Mouse (Mus musculus): ENCODE results near the gene Ppp1r14a. TPM values are rescaled to one million over a fixed set of nuclear protein-coding genes. Genes with fewer than 3 reads are reported as not detected.

Ppp1r14a gene
- total RNA-seq, 2 experiments from 2014 or later: 3.8 to 4.5 TPM

GRCm38 (mm10) chr7:29319337-29320307 is 30.5 kb downstream of the Ppp1r14a start:
- DNase-seq: no peak
- peak overlapping the region; percentile 35; the same call in 1 of the 2 replicates for H3K27ac ChIP-seq
- H3K4me3 ChIP-seq: no peak overlapping the region
- TF ChIP-seq CTCF (IDR thresholded peaks at IDR 0.05): peak; percentile 19; the same call in 1 of the 2 replicates
- intact Hi-C loops (cut with DNase I): no loop called here

- no peak for TF ChIP-seq CTCF (IDR thresholded peaks at IDR 0.05)
- no peak overlapping the region for H3K4me3 ChIP-seq
- intact Hi-C loops (cut with DNase I): no loop called here
These were observed 38.0 kb downstream of the Ppp1r14a start for GRCm38 (mm10) chr7:29327087-29327486.

GRCm38 (mm10) chr7:29328984-29329383 is 39.9 kb downstream of the Ppp1r14a start:
- no peak overlapping the region for H3K4me3 ChIP-seq
- no peak for TF ChIP-seq CTCF (IDR thresholded peaks at IDR 0.05)
- intact Hi-C loops (cut with DNase I): no loop called here
- H3K27ac ChIP-seq: no peak overlapping the region
- no peak for DNase-seq

More at GRCm38 (mm10) chr7:29327087-29327486, 38.0 kb downstream of the Ppp1r14a start:
- H3K27ac ChIP-seq: no peak overlapping the region
- DNase-seq: no peak

GRCm38 (mm10) chr7:29334156-29334555 is 45.0 kb downstream of the Ppp1r14a start:
- TF ChIP-seq CTCF (IDR thresholded peaks at IDR 0.05): no peak
- no peak for DNase-seq
- Histone ChIP-seq H3K4me3 (no peak overlapping the region), H3K27ac (no peak overlapping the region)
- intact Hi-C loops (cut with DNase I): no loop called here

GRCm38 (mm10) chr7:29335276-29335675 is 46.2 kb downstream of the Ppp1r14a start:
- no peak for DNase-seq
- TF ChIP-seq CTCF (IDR thresholded peaks at IDR 0.05): no peak
- no peak overlapping the region for H3K4me3 ChIP-seq
- intact Hi-C loops (cut with DNase I): no loop called here
- H3K27ac ChIP-seq: no peak overlapping the region

GRCm38 (mm10) chr7:29335841-29336671 is 46.9 kb downstream of the Ppp1r14a start:
- Histone ChIP-seq H3K4me3 (no peak overlapping the region), H3K27ac (no peak overlapping the region)
- no peak for DNase-seq
- no peak for TF ChIP-seq CTCF (IDR thresholded peaks at IDR 0.05)
- intact Hi-C loops (cut with DNase I): no loop called here

- TF ChIP-seq CTCF (IDR thresholded peaks at IDR 0.05): peak; percentile 13; the same call in 1 of the 2 replicates
These were observed 47.7 kb downstream of the Ppp1r14a start for GRCm38 (mm10) chr7:29336795-29337319.

GRCm38 (mm10) chr7:29337766-29338165 is 48.7 kb downstream of the Ppp1r14a start:
- Histone ChIP-seq H3K4me3 (no peak overlapping the region), H3K27ac (no peak overlapping the region)
- TF ChIP-seq CTCF (IDR thresholded peaks at IDR 0.05): no peak
- no peak for DNase-seq
- intact Hi-C loops (cut with DNase I): no loop called here

More at GRCm38 (mm10) chr7:29336795-29337319, 47.7 kb downstream of the Ppp1r14a start:
- no peak overlapping the region for H3K4me3 ChIP-seq
- H3K27ac ChIP-seq: no peak overlapping the region
- intact Hi-C loops (cut with DNase I): no loop called here
- DNase-seq: no peak

- TF ChIP-seq CTCF (IDR thresholded peaks at IDR 0.05): no peak
- no peak overlapping the region for H3K27ac ChIP-seq
- DNase-seq: no peak
- H3K4me3 ChIP-seq: no peak overlapping the region
- intact Hi-C loops (cut with DNase I): no loop called here
These were observed 49.3 kb downstream of the Ppp1r14a start for GRCm38 (mm10) chr7:29338351-29338919.

- no peak overlapping the region for H3K27ac ChIP-seq
- no peak for DNase-seq
- no peak for TF ChIP-seq CTCF (IDR thresholded peaks at IDR 0.05)
- intact Hi-C loops (cut with DNase I): no loop called here
- no peak overlapping the region for H3K4me3 ChIP-seq
These were observed 50.0 kb downstream of the Ppp1r14a start for GRCm38 (mm10) chr7:29338984-29339679.

GRCm38 (mm10) chr7:29340247-29340646 is 51.1 kb downstream of the Ppp1r14a start:
- intact Hi-C loops (cut with DNase I): no loop called here
- no peak overlapping the region for H3K4me3 ChIP-seq
- H3K27ac ChIP-seq: no peak overlapping the region
- DNase-seq: no peak
- no peak for TF ChIP-seq CTCF (IDR thresholded peaks at IDR 0.05)

GRCm38 (mm10) chr7:29340838-29341237 is 51.7 kb downstream of the Ppp1r14a start:
- TF ChIP-seq CTCF (IDR thresholded peaks at IDR 0.05): no peak

More at GRCm38 (mm10) chr7:29340838-29341237, 51.7 kb downstream of the Ppp1r14a start:
- Histone ChIP-seq H3K27ac (no peak overlapping the region), H3K4me3 (no peak overlapping the region)
- intact Hi-C loops (cut with DNase I): no loop called here
- DNase-seq: no peak

Data from gastrocnemius, adult 2 months (tissue).